Mouse (Mus musculus) forebrain, embryonic 12.5 days (tissue): ENCODE data around the gene Cmtm6. TPM values are rescaled to one million over a fixed set of nuclear protein-coding genes. Genes with fewer than 3 reads are reported as not detected.

Source experiments
- ATAC-seq: fragments of 200-750 bp; cut with Nextera tagmentation; 2 replicates; pipeline ENCODE4 v1.8.0; 2017; ENCODE audit warnings: moderate TSS enrichment; ENCODE audit not compliant: low FRiP score
- H3K27ac ChIP-seq: fragments of 300-500 bp; sonication (generic); 2 replicates; pipeline ENCODE4 v1.5.1; 2016; ENCODE audit warnings: mild to moderate bottlenecking
- H3K27me3 ChIP-seq: fragments of 300-500 bp; sonication (generic); 2 replicates; pipeline ENCODE4 v1.6.1; 2016; ENCODE audit warnings: mild to moderate bottlenecking
- H3K36me3 ChIP-seq: fragments of 300-500 bp; sonication (generic); replicated peaks from 2 replicates; pipeline ENCODE4 v1.6.1; 2016; ENCODE audit warnings: mild to moderate bottlenecking
- H3K4me1 ChIP-seq: fragments of 300-500 bp; sonication (generic); 2 replicates; pipeline ENCODE4 v1.6.1; 2016
- H3K4me2 ChIP-seq: fragments of 300-500 bp; sonication (generic); 2 replicates; pipeline ENCODE4 v1.6.1; 2016; ENCODE audit warnings: mild to moderate bottlenecking, moderate library complexity
- H3K4me3 ChIP-seq: fragments of 300-500 bp; sonication (generic); replicated peaks from 2 replicates; pipeline ENCODE4 v1.5.1; 2016; ENCODE audit warnings: mild to moderate bottlenecking
- H3K9ac ChIP-seq: fragments of 300-500 bp; sonication (generic); 2 replicates; pipeline ENCODE4 v1.6.1; 2016; ENCODE audit warnings: mild to moderate bottlenecking
- H3K9me3 ChIP-seq: fragments of 300-500 bp; sonication (generic); 2 replicates; pipeline ENCODE4 v1.6.1; 2016
- WGBS: fragments of 180-500 bp; shearing (Covaris S2); methylation state at CpG from one replicate; pipeline ENCODE4 v1.1.7; 2016; 5-methylcytosine and 5-hydroxymethylcytosine counted together
- polyA plus RNA-seq: library from polyadenylated mRNA; unstranded; fragments of >200 nt; fragmentation: Nextera tagmentation; extraction: Ambion mirVana; gene quantifications from 2 replicates; pipeline ENCODE4 v1.2.1, GENCODE M21; 2016

Gene Cmtm6
- polyA plus RNA-seq, 1 experiment from 2014 or later: 25.6 TPM

GRCm38 (mm10) chr9:114733238-114733637, 2.3 kb downstream of the Cmtm6 start:
- H3K27me3 ChIP-seq: no peaks in the 10 kb centered on the region
- no peak overlapping the region for H3K4me2 ChIP-seq
- H3K36me3 ChIP-seq: 0 out of 2 replicates have a peak, but pooled peaks cover 4% of the 10 kb centered on the region
- no peak overlapping the region for H3K27ac ChIP-seq
- no peak overlapping the region for H3K9ac ChIP-seq
- WGBS: 80% methylated on average over 2 of the region's 2 CpGs
- ATAC-seq: no peak
- peaks cover 18% of the 10 kb centered on the region for H3K4me1 ChIP-seq
- H3K9me3 ChIP-seq: no peaks in the 10 kb centered on the region
- H3K4me3 ChIP-seq: no peak overlapping the region

- H3K27ac ChIP-seq: no peak overlapping the region
- 0 out of 2 replicates have a peak, but pooled peaks cover 12% of the 10 kb centered on the region for H3K36me3 ChIP-seq
- H3K4me3 ChIP-seq: no peak overlapping the region
- H3K9ac ChIP-seq: no peak overlapping the region
- 91% methylated on average over 11 of the region's 11 CpGs for WGBS
- H3K9me3 ChIP-seq: no peaks in the 10 kb centered on the region
- no peak overlapping the region for H3K4me2 ChIP-seq
- peaks cover 17% of the 10 kb centered on the region for H3K4me1 ChIP-seq
- H3K27me3 ChIP-seq: no peaks in the 10 kb centered on the region
- ATAC-seq: no peak
Observed at GRCm38 (mm10) chr9:114736442-114736841, 5.5 kb downstream of the Cmtm6 start.

GRCm38 (mm10) chr9:114740336-114740735, 9.4 kb downstream of the Cmtm6 start:
- peaks cover 18% of the 10 kb centered on the region; the same call in 1 of the 2 replicates for H3K36me3 ChIP-seq
- no peaks in the 10 kb centered on the region for H3K9me3 ChIP-seq
- H3K9ac ChIP-seq: no peak overlapping the region
- ATAC-seq: no peak
- 92% methylated on average over 9 of the region's 9 CpGs for WGBS
- H3K4me1 ChIP-seq: no peaks in the 10 kb centered on the region
- no peak overlapping the region for H3K4me3 ChIP-seq
- no peaks in the 10 kb centered on the region for H3K27me3 ChIP-seq
- no peak overlapping the region for H3K4me2 ChIP-seq
- no peak overlapping the region for H3K27ac ChIP-seq

- Histone ChIP-seq H3K27me3 (no peaks in the 10 kb centered on the region), H3K4me3 (no peak overlapping the region), H3K9ac (no peak overlapping the region), H3K27ac (no peak overlapping the region), H3K36me3 (peaks cover 33% of the 10 kb centered on the region), H3K9me3 (no peaks in the 10 kb centered on the region), H3K4me2 (no peak overlapping the region), H3K4me1 (no peaks in the 10 kb centered on the region)
- no peak for ATAC-seq
- WGBS: 93% methylated on average over 2 of the region's 2 CpGs
Observed at GRCm38 (mm10) chr9:114742731-114743130, 11.8 kb downstream of the Cmtm6 start.

- H3K9ac ChIP-seq: no peak overlapping the region
- H3K27ac ChIP-seq: no peak overlapping the region
- H3K4me1 ChIP-seq: no peaks in the 10 kb centered on the region
- ATAC-seq: no peak
- no peak overlapping the region for H3K4me2 ChIP-seq
- no peaks in the 10 kb centered on the region for H3K9me3 ChIP-seq
- no peaks in the 10 kb centered on the region for H3K27me3 ChIP-seq
- no peak overlapping the region for H3K4me3 ChIP-seq
- WGBS: 82% methylated on average over 4 of the region's 4 CpGs
- H3K36me3 ChIP-seq: peaks cover 37% of the 10 kb centered on the region
Observed at GRCm38 (mm10) chr9:114745163-114745562, 14.2 kb downstream of the Cmtm6 start.

- ATAC-seq: no peak
- Histone ChIP-seq H3K4me2 (no peak overlapping the region), H3K27ac (no peak overlapping the region), H3K9me3 (no peaks in the 10 kb centered on the region), H3K4me3 (no peak overlapping the region), H3K27me3 (no peaks in the 10 kb centered on the region), H3K9ac (no peak overlapping the region), H3K36me3 (peaks cover 35% of the 10 kb centered on the region), H3K4me1 (no peaks in the 10 kb centered on the region)
- 80% methylated on average over 4 of the region's 4 CpGs for WGBS
Observed at GRCm38 (mm10) chr9:114745654-114746053, 14.7 kb downstream of the Cmtm6 start.

- ATAC-seq: no peak
- H3K27ac ChIP-seq: no peak overlapping the region
- H3K9ac ChIP-seq: no peak overlapping the region
- H3K27me3 ChIP-seq: no peaks in the 10 kb centered on the region
- peaks cover 30% of the 10 kb centered on the region for H3K36me3 ChIP-seq
- WGBS: 90% methylated on average over 10 of the region's 10 CpGs
- H3K4me2 ChIP-seq: no peak overlapping the region
- H3K9me3 ChIP-seq: no peaks in the 10 kb centered on the region
- no peak overlapping the region for H3K4me3 ChIP-seq
- H3K4me1 ChIP-seq: no peaks in the 10 kb centered on the region
Observed at GRCm38 (mm10) chr9:114747012-114747411, 16.1 kb downstream of the Cmtm6 start.

- Histone ChIP-seq H3K9me3 (no peaks in the 10 kb centered on the region), H3K4me1 (peaks cover 1% of the 10 kb centered on the region), H3K27me3 (no peaks in the 10 kb centered on the region), H3K36me3 (peaks cover 30% of the 10 kb centered on the region), H3K4me2 (no peak overlapping the region), H3K4me3 (no peak overlapping the region), H3K9ac (no peak overlapping the region), H3K27ac (no peak overlapping the region)
- WGBS: 84% methylated on average over 12 of the region's 12 CpGs
- no peak for ATAC-seq
Observed at GRCm38 (mm10) chr9:114747466-114747865, 16.6 kb downstream of the Cmtm6 start.

GRCm38 (mm10) chr9:114751582-114751981, 20.7 kb downstream of the Cmtm6 start:
- H3K4me3 ChIP-seq: no peak overlapping the region
- H3K9me3 ChIP-seq: no peaks in the 10 kb centered on the region
- H3K4me2 ChIP-seq: no peak overlapping the region
- no peak for ATAC-seq
- H3K4me1 ChIP-seq: peaks cover 11% of the 10 kb centered on the region
- no peaks in the 10 kb centered on the region for H3K27me3 ChIP-seq
- WGBS: 86% methylated on average over 3 of the region's 3 CpGs
- H3K9ac ChIP-seq: no peak overlapping the region
- peaks cover 23% of the 10 kb centered on the region for H3K36me3 ChIP-seq
- H3K27ac ChIP-seq: no peak overlapping the region

- 81% methylated on average over 9 of the region's 9 CpGs for WGBS
- Histone ChIP-seq H3K4me2 (peak overlapping the region; percentile 78; the same call in 1 of the 2 replicates), H3K9me3 (no peaks in the 10 kb centered on the region), H3K4me3 (peak overlapping the region; percentile 50; the same call in 1 of the 2 replicates), H3K27ac (no peak overlapping the region), H3K36me3 (peaks cover 16% of the 10 kb centered on the region), H3K4me1 (peaks cover 11% of the 10 kb centered on the region), H3K27me3 (no peaks in the 10 kb centered on the region), H3K9ac (no peak overlapping the region)
- ATAC-seq: no peak
Observed at GRCm38 (mm10) chr9:114752311-114752710, 21.4 kb downstream of the Cmtm6 start.

- Histone ChIP-seq H3K4me2 (peak overlapping the region; percentile 78), H3K9ac (peak overlapping the region; percentile 59), H3K4me3 (peak overlapping the region; percentile 50), H3K27ac (peak overlapping the region; percentile 73), H3K4me1 (peaks cover 11% of the 10 kb centered on the region), H3K9me3 (no peaks in the 10 kb centered on the region), H3K27me3 (no peaks in the 10 kb centered on the region), H3K36me3 (peaks cover 9% of the 10 kb centered on the region)
- WGBS: 8% methylated on average over 36 of the region's 36 CpGs
- ATAC-seq: peak; percentile 91
Observed at GRCm38 (mm10) chr9:114752863-114753484, 22.1 kb downstream of the Cmtm6 start.

GRCm38 (mm10) chr9:114758272-114758671, 27.4 kb downstream of the Cmtm6 start:
- H3K36me3 ChIP-seq: peaks cover 8% of the 10 kb centered on the region; the same call in 1 of the 2 replicates
- 88% methylated on average over 7 of the region's 7 CpGs for WGBS
- ATAC-seq: no peak

GRCm38 (mm10) chr9:114758801-114759200, 27.9 kb downstream of the Cmtm6 start:
- no peak for ATAC-seq
- Histone ChIP-seq H3K9me3 (no peaks in the 10 kb centered on the region), H3K9ac (no peak overlapping the region), H3K27me3 (no peaks in the 10 kb centered on the region), H3K27ac (no peak overlapping the region), H3K4me1 (peaks cover 8% of the 10 kb centered on the region; the same call in 1 of the 2 replicates), H3K4me2 (no peak overlapping the region), H3K4me3 (no peak overlapping the region), H3K36me3 (peaks cover 8% of the 10 kb centered on the region; the same call in 1 of the 2 replicates)
- WGBS: 88% methylated on average over 5 of the region's 5 CpGs

More at GRCm38 (mm10) chr9:114758272-114758671, 27.4 kb downstream of the Cmtm6 start:
- Histone ChIP-seq H3K9me3 (no peaks in the 10 kb centered on the region), H3K4me3 (no peak overlapping the region), H3K9ac (no peak overlapping the region), H3K4me2 (no peak overlapping the region), H3K27me3 (no peaks in the 10 kb centered on the region), H3K4me1 (peaks cover 10% of the 10 kb centered on the region), H3K27ac (no peak overlapping the region)
